Mouse (Mus musculus): ENCODE results near the gene Slc13a4. TPM values are rescaled to one million over a fixed set of nuclear protein-coding genes. Genes with fewer than 3 reads are reported as not detected.

The Slc13a4 gene
- polyA plus RNA-seq, 1 experiment from 2014 or later = 0.20 TPM

- Histone ChIP-seq H3K4me2 (peak overlapping the region; percentile 58), H3K4me1 (peaks cover 43% of the 10 kb centered on the region), H3K9me3 (no peaks in the 10 kb centered on the region), H3K27ac (peak overlapping the region; percentile 91), H3K9ac (peak overlapping the region; percentile 74; the same call in 1 of the 2 replicates), H3K27me3 (no peaks in the 10 kb centered on the region), H3K36me3 (no peaks in the 10 kb centered on the region), H3K4me3 (peak overlapping the region; percentile 75)
- ATAC-seq (ENCODE audit: insufficient number of reproducible peaks, low FRiP score, low TSS enrichment, low read depth) = no peak
- 38% methylated on average over 5 of the region's 5 CpGs for WGBS
Observed at GRCm38 (mm10) chr6:35253474-35253873, 54.5 kb downstream of the Slc13a4 start.

GRCm38 (mm10) chr6:35252477-35253346 is 55.2 kb downstream of the Slc13a4 start:
- no peaks in the 10 kb centered on the region for H3K36me3 ChIP-seq
- H3K9me3 ChIP-seq = no peaks in the 10 kb centered on the region
- H3K9ac ChIP-seq = peak overlapping the region; percentile 74
- peak overlapping the region; percentile 58 for H3K4me2 ChIP-seq
- peak overlapping the region; percentile 75 for H3K4me3 ChIP-seq
- peak overlapping the region; percentile 91 for H3K27ac ChIP-seq
- WGBS = under 1% methylated on average over 60 of the region's 60 CpGs
- ATAC-seq (ENCODE audit: insufficient number of reproducible peaks, low FRiP score, low TSS enrichment, low read depth) = peak; percentile 90
- H3K4me1 ChIP-seq = peaks cover 43% of the 10 kb centered on the region
- H3K27me3 ChIP-seq = no peaks in the 10 kb centered on the region

GRCm38 (mm10) chr6:35251807-35252476 is 56.0 kb downstream of the Slc13a4 start:
- Histone ChIP-seq H3K9ac (no peak overlapping the region), H3K9me3 (no peaks in the 10 kb centered on the region), H3K27ac (peak overlapping the region; percentile 44; the same call in 1 of the 2 replicates), H3K36me3 (no peaks in the 10 kb centered on the region), H3K4me3 (peak overlapping the region; percentile 75), H3K27me3 (no peaks in the 10 kb centered on the region), H3K4me1 (peaks cover 39% of the 10 kb centered on the region), H3K4me2 (peak overlapping the region; percentile 58)
- WGBS = 62% methylated on average over 17 of the region's 17 CpGs
- 0 out of 2 replicates have a peak, but pooled peaks have one; percentile 8 for ATAC-seq (ENCODE audit: insufficient number of reproducible peaks, low FRiP score, low TSS enrichment, low read depth)

- no peak overlapping the region for H3K4me3 ChIP-seq
- H3K4me2 ChIP-seq = no peak overlapping the region
- no peak overlapping the region for H3K9ac ChIP-seq
- no peaks in the 10 kb centered on the region for H3K27me3 ChIP-seq
- ATAC-seq (ENCODE audit: insufficient number of reproducible peaks, low FRiP score, low TSS enrichment, low read depth) = no peak
- WGBS = 53% methylated on average over 5 of the region's 5 CpGs
- H3K4me1 ChIP-seq = no peaks in the 10 kb centered on the region
- no peak overlapping the region for H3K27ac ChIP-seq
- H3K36me3 ChIP-seq = peaks cover 58% of the 10 kb centered on the region
- H3K9me3 ChIP-seq = no peaks in the 10 kb centered on the region
Observed at GRCm38 (mm10) chr6:35245086-35245485, 62.8 kb downstream of the Slc13a4 start.

- Histone ChIP-seq H3K9ac (no peak overlapping the region), H3K4me2 (no peak overlapping the region), H3K4me1 (no peaks in the 10 kb centered on the region), H3K36me3 (peaks cover 62% of the 10 kb centered on the region), H3K9me3 (no peaks in the 10 kb centered on the region), H3K27me3 (no peaks in the 10 kb centered on the region), H3K27ac (no peak overlapping the region), H3K4me3 (no peak overlapping the region)
- ATAC-seq (ENCODE audit: insufficient number of reproducible peaks, low FRiP score, low TSS enrichment, low read depth) = no peak
- 78% methylated on average over 9 of the region's 9 CpGs for WGBS
Observed at GRCm38 (mm10) chr6:35243989-35244388, 63.9 kb downstream of the Slc13a4 start.

GRCm38 (mm10) chr6:35243252-35243651 is 64.7 kb downstream of the Slc13a4 start:
- H3K9ac ChIP-seq = no peak overlapping the region
- no peak overlapping the region for H3K27ac ChIP-seq
- H3K27me3 ChIP-seq = no peaks in the 10 kb centered on the region
- H3K4me1 ChIP-seq = no peaks in the 10 kb centered on the region
- 94% methylated on average over 4 of the region's 4 CpGs for WGBS
- no peaks in the 10 kb centered on the region for H3K9me3 ChIP-seq
- no peak overlapping the region for H3K4me3 ChIP-seq
- peaks cover 70% of the 10 kb centered on the region for H3K36me3 ChIP-seq
- H3K4me2 ChIP-seq = no peak overlapping the region
- no peak for ATAC-seq (ENCODE audit: insufficient number of reproducible peaks, low FRiP score, low TSS enrichment, low read depth)

GRCm38 (mm10) chr6:35236108-35236785 is 71.7 kb downstream of the Slc13a4 start:
- Histone ChIP-seq H3K4me2 (no peak overlapping the region), H3K36me3 (peaks cover 76% of the 10 kb centered on the region), H3K4me1 (no peaks in the 10 kb centered on the region), H3K27me3 (no peaks in the 10 kb centered on the region), H3K9me3 (no peaks in the 10 kb centered on the region), H3K4me3 (no peak overlapping the region), H3K27ac (no peak overlapping the region; the same call in 1 of the 2 replicates), H3K9ac (no peak overlapping the region)
- WGBS = 85% methylated on average over 9 of the region's 9 CpGs
- no peak for ATAC-seq (ENCODE audit: insufficient number of reproducible peaks, low FRiP score, low TSS enrichment, low read depth)

- WGBS = 90% methylated on average over 1 of the region's 1 CpGs
- no peak overlapping the region for H3K9ac ChIP-seq
- H3K4me2 ChIP-seq = no peak overlapping the region
- no peak for ATAC-seq (ENCODE audit: insufficient number of reproducible peaks, low FRiP score, low TSS enrichment, low read depth)
- no peaks in the 10 kb centered on the region for H3K27me3 ChIP-seq
- H3K4me1 ChIP-seq = no peaks in the 10 kb centered on the region
- H3K9me3 ChIP-seq = no peaks in the 10 kb centered on the region
- H3K36me3 ChIP-seq = peaks cover 62% of the 10 kb centered on the region
- H3K4me3 ChIP-seq = no peak overlapping the region
- no peak overlapping the region for H3K27ac ChIP-seq
Observed at GRCm38 (mm10) chr6:35229415-35229814, 78.5 kb downstream of the Slc13a4 start.

GRCm38 (mm10) chr6:35225696-35226095 is 82.2 kb downstream of the Slc13a4 start:
- WGBS = 87% methylated on average over 4 of the region's 4 CpGs
- no peak for ATAC-seq (ENCODE audit: insufficient number of reproducible peaks, low FRiP score, low TSS enrichment, low read depth)
- no peaks in the 10 kb centered on the region for H3K27me3 ChIP-seq
- no peak overlapping the region for H3K4me2 ChIP-seq
- no peaks in the 10 kb centered on the region for H3K4me1 ChIP-seq
- H3K9me3 ChIP-seq = no peaks in the 10 kb centered on the region
- H3K4me3 ChIP-seq = no peak overlapping the region
- H3K36me3 ChIP-seq = peaks cover 51% of the 10 kb centered on the region
- H3K9ac ChIP-seq = no peak overlapping the region
- no peak overlapping the region for H3K27ac ChIP-seq
